Mouse (Mus musculus) kidney, postnatal 14 days (tissue): ENCODE measurements at regions not wholly inside any gene's neighbourhood (a gene's known extent, or its start where the extent isn't known, plus 50 kb on each side); places are given as distances from the start of the nearest gene placed in this dataset.
"Not testable (repeated sequence)": the region's sequence is repeated elsewhere in the genome, so short reads cannot be mapped to it uniquely, and the experiment has no call there.

Experiments used
- DNase-seq: peaks from one replicate; pipeline ENCODE4 v3.0.0; 2022; ENCODE audit warnings: mixed read lengths

- peak; percentile 79 for DNase-seq
Observed at GRCm38 (mm10) chr4:105656071-105656655, 133.5 kb upstream of the Gm12728 start.

GRCm38 (mm10) chr4:105658581-105658980, 131.1 kb upstream of the Gm12728 start:
- no peak for DNase-seq

GRCm38 (mm10) chr4:105676690-105677089, 113.0 kb upstream of the Gm12728 start:
- DNase-seq = no peak

GRCm38 (mm10) chr4:105690716-105691115, 99.0 kb upstream of the Gm12728 start:
- no peak for DNase-seq

GRCm38 (mm10) chr4:105692380-105692779, 97.3 kb upstream of the Gm12728 start:
- DNase-seq = no peak

- peak; percentile 44 for DNase-seq
Observed at GRCm38 (mm10) chr4:105695895-105696294, 93.8 kb upstream of the Gm12728 start.

- no peak for DNase-seq
Observed at GRCm38 (mm10) chr4:105697123-105697522, 92.5 kb upstream of the Gm12728 start.

GRCm38 (mm10) chr4:105702036-105702435, 87.6 kb upstream of the Gm12728 start:
- no peak for DNase-seq

GRCm38 (mm10) chr4:105703408-105703807, 86.3 kb upstream of the Gm12728 start:
- DNase-seq = no peak

- DNase-seq = no peak
Observed at GRCm38 (mm10) chr4:105704271-105704670, 85.4 kb upstream of the Gm12728 start.

- no peak for DNase-seq
Observed at GRCm38 (mm10) chr4:105705996-105706395, 83.7 kb upstream of the Gm12728 start.

- DNase-seq = peak; percentile 65
Observed at GRCm38 (mm10) chr4:105708080-105708796, 81.4 kb upstream of the Gm12728 start.

- no peak for DNase-seq
Observed at GRCm38 (mm10) chr4:105713956-105714355, 75.7 kb upstream of the Gm12728 start.

- no peak for DNase-seq
Observed at GRCm38 (mm10) chr4:105718080-105718479, 71.6 kb upstream of the Gm12728 start.

GRCm38 (mm10) chr4:105728696-105729095, 61.0 kb upstream of the Gm12728 start:
- DNase-seq = no peak

GRCm38 (mm10) chr4:105730900-105731299, 58.8 kb upstream of the Gm12728 start:
- DNase-seq = no peak

- DNase-seq = not testable (repeated sequence)
Observed at GRCm38 (mm10) chr4:105735116-105735515, 54.6 kb upstream of the Gm12728 start.
